Mouse (Mus musculus): Measurements from ENCODE around the gene Alg11.
A peak's percentile ranks its signal among the peaks of the same experiment; 100 is the strongest.

The Alg11 gene

GRCm38 (mm10) chr8:22060446-22060889 lies at the start of gene Alg11:
Alg11 (plus strand) TSS chr8:22060721.
- DNase-seq (ENCODE audit: low read depth, low spot score): peak; percentile 99

GRCm38 (mm10) chr8:22013034-22013707 lies 47.4 kb upstream of the Alg11 start:
- no peak for DNase-seq (ENCODE audit: low read depth, low spot score)

GRCm38 (mm10) chr8:22017731-22018130 lies 42.8 kb upstream of the Alg11 start:
- no peak for DNase-seq (ENCODE audit: low read depth, low spot score)

GRCm38 (mm10) chr8:22019498-22019897 lies 41.0 kb upstream of the Alg11 start:
- DNase-seq (ENCODE audit: low read depth, low spot score): no peak

- DNase-seq (ENCODE audit: low read depth, low spot score): no peak
These were observed 38.3 kb upstream of the Alg11 start for GRCm38 (mm10) chr8:22022244-22022643.

- no peak for DNase-seq (ENCODE audit: low read depth, low spot score)
These were observed 35.3 kb upstream of the Alg11 start for GRCm38 (mm10) chr8:22025241-22025640.

- no peak for DNase-seq (ENCODE audit: low read depth, low spot score)
These were observed 31.5 kb upstream of the Alg11 start for GRCm38 (mm10) chr8:22028973-22029372.

GRCm38 (mm10) chr8:22030990-22031389 lies 29.5 kb upstream of the Alg11 start:
- no peak for DNase-seq (ENCODE audit: low read depth, low spot score)

- DNase-seq (ENCODE audit: low read depth, low spot score): peak; percentile 66
These were observed 24.4 kb upstream of the Alg11 start for GRCm38 (mm10) chr8:22036137-22036536.

- DNase-seq (ENCODE audit: low read depth, low spot score): peak; percentile 55
These were observed 23.5 kb upstream of the Alg11 start for GRCm38 (mm10) chr8:22037022-22037421.

- peak; percentile 1 for DNase-seq (ENCODE audit: low read depth, low spot score)
These were observed 20.9 kb upstream of the Alg11 start for GRCm38 (mm10) chr8:22039468-22040152.

- DNase-seq (ENCODE audit: low read depth, low spot score): no peak
These were observed 20.4 kb upstream of the Alg11 start for GRCm38 (mm10) chr8:22040153-22040509.

GRCm38 (mm10) chr8:22042515-22042914 lies 18.0 kb upstream of the Alg11 start:
- DNase-seq (ENCODE audit: low read depth, low spot score): no peak

- DNase-seq (ENCODE audit: low read depth, low spot score): no peak
These were observed 16.8 kb upstream of the Alg11 start for GRCm38 (mm10) chr8:22043706-22044105.

GRCm38 (mm10) chr8:22047699-22048464 lies 12.6 kb upstream of the Alg11 start:
- DNase-seq (ENCODE audit: low read depth, low spot score): peak; percentile 59

GRCm38 (mm10) chr8:22054674-22055491 lies 5.6 kb upstream of the Alg11 start:
- no peak for DNase-seq (ENCODE audit: low read depth, low spot score)

- no peak for DNase-seq (ENCODE audit: low read depth, low spot score)
These were observed 5.0 kb upstream of the Alg11 start for GRCm38 (mm10) chr8:22055492-22055877.

- no peak for DNase-seq (ENCODE audit: low read depth, low spot score)
These were observed 3.7 kb upstream of the Alg11 start for GRCm38 (mm10) chr8:22056850-22057249.

- no peak for DNase-seq (ENCODE audit: low read depth, low spot score)
These were observed 2.2 kb upstream of the Alg11 start for GRCm38 (mm10) chr8:22058368-22058767.

- no peak for DNase-seq (ENCODE audit: low read depth, low spot score)
These were observed 1.3 kb upstream of the Alg11 start for GRCm38 (mm10) chr8:22059153-22059738.

GRCm38 (mm10) chr8:22059821-22060445 lies 588 bp upstream of the Alg11 start, which contains the start of gene Atp7b:
Atp7b (minus strand) TSS chr8:22060305.
- DNase-seq (ENCODE audit: low read depth, low spot score): peak; percentile 55

Measured in brain, adult 2 months (tissue).